Comparison of ENCODE assay signal across 24 mouse cellular contexts in the genomic region with DNA sequence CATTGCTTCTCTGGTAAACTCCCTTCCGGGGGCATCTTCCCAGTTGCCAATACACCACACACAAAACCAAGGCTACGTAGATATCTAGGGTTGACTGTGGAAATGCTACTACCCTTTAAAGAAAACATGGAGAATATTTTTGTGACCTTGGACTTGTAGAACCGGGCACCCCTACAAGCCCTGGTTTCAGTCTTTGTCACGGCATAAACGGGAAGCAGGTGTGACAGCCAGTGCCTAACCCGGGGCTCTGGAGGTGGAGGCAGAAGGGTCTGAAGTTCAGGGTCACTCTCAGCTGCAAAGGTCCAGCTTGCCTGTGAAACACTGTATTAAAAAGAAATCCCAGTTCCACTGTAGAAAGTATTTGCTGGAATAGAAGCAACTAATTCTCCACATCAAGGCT.
"Had no signal": no experiment of that assay in that cellular context is flagged by ENCODE, and none has a peak within 500 bp of the region (broad histone marks: within the 10 kb centered on the region; RNA-seq: fewer than 3 reads in every experiment).

No protein-coding gene starts in this region.

- H3K36me3 ChIP-seq: heart, embryonic 12.5 days; hindbrain, embryonic 10.5 days; hindbrain, embryonic 12.5 days; limb, embryonic 10.5 days; limb, embryonic 12.5 days; liver, embryonic 12.5 days had no signal

- H3K4me3 ChIP-seq: heart, embryonic 10.5 days; heart, embryonic 12.5 days; hindbrain, embryonic 10.5 days; hindbrain, embryonic 12.5 days; intestine, embryonic 15.5 days; limb, embryonic 10.5 days; limb, embryonic 12.5 days; liver, embryonic 12.5 days had no signal

- H3K27ac ChIP-seq: heart, embryonic 10.5 days; hindbrain, embryonic 10.5 days; hindbrain, embryonic 12.5 days; hindbrain, embryonic 14.5 days; intestine, embryonic 15.5 days; kidney, postnatal 0 days; limb, embryonic 10.5 days; limb, embryonic 12.5 days; liver, embryonic 12.5 days; liver, embryonic 14.5 days had no signal

- H3K9me3 ChIP-seq: heart, embryonic 10.5 days; heart, embryonic 12.5 days; hindbrain, embryonic 10.5 days; hindbrain, embryonic 12.5 days; intestine, embryonic 15.5 days; limb, embryonic 10.5 days; limb, embryonic 12.5 days; liver, embryonic 12.5 days had no signal

- H3K9ac ChIP-seq: heart, embryonic 12.5 days; hindbrain, embryonic 12.5 days; hindbrain, embryonic 14.5 days; limb, embryonic 12.5 days; liver, embryonic 12.5 days; liver, embryonic 14.5 days; liver, postnatal 0 days had no signal

- DNase-seq: gastrocnemius, postnatal 25 days; heart, adult 18-20 months; heart, postnatal 10 days; heart, postnatal 4 days; kidney, adult 18-20 months; kidney, adult 8-10 months; kidney, postnatal 14 days; kidney, postnatal 36 days; liver; liver, postnatal 0 days had no signal

- ATAC-seq: hindbrain, embryonic 16.5 days; inflammation-experienced regulatory T-cells, adult 6 months; intestine, embryonic 15.5 days; intestine, postnatal 0 days; liver, embryonic 12.5 days; liver, postnatal 0 days had no signal

- H3K4me2 ChIP-seq: heart, embryonic 12.5 days; hindbrain, embryonic 12.5 days; hindbrain, embryonic 14.5 days; intestine, embryonic 15.5 days; limb, embryonic 12.5 days; liver, embryonic 12.5 days had no signal

- H3K27me3 ChIP-seq: heart, embryonic 12.5 days; intestine, embryonic 15.5 days; limb, embryonic 12.5 days; liver, embryonic 12.5 days had no signal
